Mouse (Mus musculus) cerebellum, adult 2 months (tissue): ENCODE results near the gene Npy2r.

ENCODE experiments used
- CTCF ChIP-seq: fragments of 200-500 bp; IDR thresholded peaks from 2 replicates; pipeline ENCODE4 v1.5.1; 2011; ENCODE audit warnings: low read depth, mild to moderate bottlenecking, control low read depth, low read length, moderate library complexity, borderline replicate concordance; ENCODE audit not compliant: insufficient read depth
- POLR2A ChIP-seq: fragments of 200-500 bp; IDR thresholded peaks from 2 replicates; pipeline ENCODE4 v1.6.1; 2011; ENCODE audit warnings: low read length, control low read depth, borderline replicate concordance; ENCODE audit not compliant: insufficient read depth

GRCm38 (mm10) chr3:82548753-82549152 lies 869 bp upstream of the Npy2r start:
- no peak for TF ChIP-seq CTCF
- no peak for TF ChIP-seq POLR2A
